Mouse (Mus musculus) 416B (cell line): ENCODE results near the gene Sos1.
"Not testable (repeated sequence)": the region's sequence is repeated elsewhere in the genome, so short reads cannot be mapped to it uniquely, and the experiment has no call there.

Experiments
- DNase-seq: peaks from one replicate; pipeline ENCODE4 v3.0.0; 2011; ENCODE audit warnings: low read depth

Sos1 gene

DNA sequence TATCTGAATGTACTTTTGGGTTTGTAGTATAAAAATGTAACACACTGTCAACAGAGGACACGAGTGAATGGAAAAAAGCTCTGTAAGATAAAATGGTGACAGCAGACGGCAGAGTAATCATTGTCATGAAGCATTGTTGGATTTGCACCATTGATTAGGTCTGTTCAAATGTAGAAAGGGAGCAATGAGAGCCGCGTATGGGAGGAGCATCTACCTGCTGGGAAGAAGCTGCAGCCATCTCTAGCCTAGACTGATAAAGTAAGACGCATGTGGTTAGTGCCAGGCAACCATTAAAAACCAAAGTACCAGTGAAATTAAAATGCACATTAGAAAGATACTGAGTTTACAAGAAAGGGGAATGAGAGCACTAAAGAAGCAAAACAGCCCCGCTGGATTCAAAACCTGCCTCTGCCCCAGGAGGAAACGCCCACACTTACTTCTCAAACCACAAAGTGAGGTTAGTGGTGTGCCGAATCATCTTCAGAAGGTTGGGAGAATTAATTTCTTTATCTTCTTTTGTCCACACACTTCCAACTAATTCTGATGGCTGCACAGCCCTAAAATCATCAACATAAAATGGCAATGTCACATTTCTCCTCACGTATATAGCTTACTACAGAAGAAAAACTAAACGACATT is 61.6 kb downstream of the Sos1 start:
- peak; percentile 7 for DNase-seq

DNA sequence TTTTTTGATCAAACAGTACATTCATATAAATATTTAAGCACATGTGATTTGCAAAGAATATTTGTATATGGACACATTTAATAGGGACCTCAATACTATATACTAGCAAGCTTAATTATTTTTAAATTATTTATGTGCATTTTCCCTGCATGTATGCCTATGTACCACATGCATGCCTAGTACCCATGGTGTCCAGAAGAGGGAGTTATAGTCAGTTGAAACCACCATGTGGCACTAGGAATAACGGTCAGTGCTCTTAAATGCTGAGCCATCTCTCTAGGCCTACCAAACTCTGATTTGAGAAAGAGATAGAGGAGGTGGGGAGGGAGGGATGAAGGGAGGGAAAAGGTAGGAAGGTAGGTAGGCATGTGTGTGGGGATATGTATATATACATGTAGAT is 69.1 kb downstream of the Sos1 start:
- DNase-seq, result peak; percentile 41

GRCm38 (mm10) chr17:80398243-80398642 is 82.0 kb downstream of the Sos1 start:
- DNase-seq, result no peak

- DNase-seq, result peak; percentile 70
Measured at GRCm38 (mm10) chr17:80391423-80392403, 88.5 kb downstream of the Sos1 start.

- no peak for DNase-seq
Measured at GRCm38 (mm10) chr17:80390024-80390423, 90.2 kb downstream of the Sos1 start.

DNA sequence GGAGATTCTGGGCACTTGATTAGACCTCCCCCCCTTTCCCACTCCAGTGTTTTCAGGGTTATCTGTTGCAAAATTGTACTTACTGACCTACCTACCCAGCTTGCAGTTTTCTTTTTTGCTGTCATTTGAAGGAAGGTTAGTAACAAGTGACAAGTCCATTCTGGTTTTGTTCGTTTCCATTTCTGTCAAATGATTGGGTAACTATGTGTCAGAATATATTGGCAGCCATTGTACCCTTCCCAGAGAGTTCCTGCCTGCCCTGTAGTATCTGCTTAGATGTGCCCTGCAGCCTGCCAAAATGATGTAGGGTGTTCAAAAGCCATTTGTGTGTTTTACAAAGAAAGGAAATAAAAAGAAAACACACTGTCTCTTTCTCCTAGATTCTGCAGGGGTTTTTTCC is 94.6 kb downstream of the Sos1 start:
- DNase-seq, result no peak

- DNase-seq, result not testable (repeated sequence)
Measured at GRCm38 (mm10) chr17:80378386-80378785, 101.9 kb downstream of the Sos1 start.

GRCm38 (mm10) chr17:80373726-80374096 is 106.5 kb downstream of the Sos1 start:
- no peak for DNase-seq

DNA sequence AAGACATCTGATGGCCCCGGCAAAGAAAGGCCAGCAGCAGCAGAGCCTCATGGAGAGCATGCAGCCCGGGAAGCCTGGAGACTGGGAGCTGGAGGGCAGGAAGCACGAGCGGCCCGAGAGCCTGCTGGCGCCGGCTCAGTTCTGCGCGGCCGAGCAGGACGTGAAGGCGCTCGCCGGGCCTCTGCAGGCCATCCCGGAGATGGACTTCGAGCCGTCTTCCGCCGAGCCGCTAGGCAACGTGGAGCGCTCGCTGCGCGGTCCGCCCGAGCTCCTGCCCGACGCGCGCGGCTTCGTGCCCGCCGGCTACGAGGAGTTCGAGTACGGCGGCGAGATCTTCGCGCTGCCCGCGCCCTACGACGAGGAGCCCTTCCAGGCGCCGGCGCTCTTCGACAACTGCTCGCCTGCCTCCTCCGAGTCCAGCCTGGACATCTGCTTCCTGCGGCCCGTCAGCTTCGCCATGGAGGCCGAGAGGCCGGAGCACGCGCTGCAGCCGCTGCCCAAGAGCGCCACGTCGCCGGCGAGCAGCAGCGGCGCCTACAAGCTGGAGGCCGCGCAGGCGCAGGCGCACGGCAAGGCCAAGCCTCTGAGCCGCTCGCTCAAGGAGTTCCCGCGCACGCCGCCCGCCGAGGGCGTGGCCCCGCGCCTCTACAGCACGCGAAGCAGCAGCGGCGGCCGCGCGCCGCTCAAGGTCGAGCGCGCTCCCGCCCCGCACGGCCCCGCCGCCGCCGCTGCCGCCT is 107.1 kb downstream of the Sos1 start, which contains the start of gene Gm10190:
Gene Gm10190 (minus strand): TSS at position 553 of the 737 bp plus-strand sequence.
- no peak for DNase-seq

- DNase-seq, result no peak
Measured at GRCm38 (mm10) chr17:80368606-80369005, 111.6 kb downstream of the Sos1 start.

GRCm38 (mm10) chr17:80367276-80367675 is 113.0 kb downstream of the Sos1 start:
- DNase-seq, result no peak

DNA sequence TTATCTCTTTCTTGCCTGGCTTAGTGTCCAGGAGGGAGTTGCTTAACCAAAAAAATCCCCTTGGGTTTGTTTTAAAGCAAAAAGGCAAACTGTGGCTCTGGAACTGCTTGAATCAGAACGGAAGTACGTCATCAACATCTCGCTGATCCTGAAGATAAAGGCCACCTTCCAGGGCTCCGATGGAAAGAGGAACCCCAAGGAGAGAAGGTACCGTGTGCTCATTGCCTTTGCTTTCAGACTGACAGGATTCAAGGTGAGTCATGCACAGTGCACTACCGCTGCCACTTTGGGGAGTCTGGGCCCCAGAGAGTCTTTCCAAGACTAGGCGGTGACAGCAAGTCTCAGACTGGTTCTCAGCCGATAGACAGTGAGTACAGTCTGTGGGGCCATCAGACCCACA is 120.0 kb downstream of the Sos1 start:
- no peak for DNase-seq

DNA sequence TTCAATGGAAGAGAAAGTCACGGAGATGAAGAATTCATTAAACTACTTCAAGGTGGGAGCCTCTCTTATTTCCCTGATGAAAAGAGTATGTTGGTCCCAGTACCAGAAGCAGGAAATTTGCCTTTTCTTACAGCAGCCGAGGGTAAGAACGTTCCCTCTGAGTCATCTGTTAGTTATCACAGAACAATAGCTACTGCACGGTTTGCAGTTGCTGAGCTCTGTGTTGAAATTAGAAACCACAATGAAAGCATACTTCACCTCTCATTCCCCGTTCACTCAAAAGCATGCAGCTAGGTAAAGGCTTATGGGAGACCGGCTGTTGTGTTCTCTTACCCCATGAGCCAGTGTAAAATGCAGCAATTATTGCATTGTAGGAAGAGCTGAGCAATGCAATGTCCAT is 133.0 kb downstream of the Sos1 start:
- DNase-seq, result peak; percentile 36

GRCm38 (mm10) chr17:80346591-80347125 is 133.6 kb downstream of the Sos1 start:
- no peak for DNase-seq

DNA sequence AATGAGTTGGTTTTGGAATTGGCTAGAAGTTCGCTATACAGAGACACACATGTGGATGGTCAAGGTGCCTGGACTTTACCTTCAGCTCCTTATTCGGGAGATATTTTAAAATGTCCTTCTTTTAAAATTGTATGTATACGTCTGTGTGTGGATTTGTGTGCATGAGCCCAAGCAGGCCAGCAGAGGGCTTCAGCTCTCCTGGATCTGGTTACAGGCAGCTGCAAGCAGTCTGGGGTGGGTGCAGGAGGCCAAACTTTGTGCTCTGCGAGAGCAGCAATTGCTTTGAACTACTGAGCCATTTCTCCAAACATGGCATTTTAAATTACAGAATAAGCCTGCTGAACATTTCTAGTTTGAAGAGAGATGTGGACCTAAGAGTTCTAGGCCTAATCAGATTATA is 135.0 kb downstream of the Sos1 start:
- DNase-seq, result peak; percentile 29
